Mouse (Mus musculus) thymus, postnatal 0 days (tissue): ENCODE data around the gene Ccdc150. TPM values are rescaled to one million over a fixed set of nuclear protein-coding genes. Genes with fewer than 3 reads are reported as not detected.

Experiments
- polyA plus RNA-seq: library from polyadenylated mRNA; unstranded; fragments of >200 nt; fragmentation: Nextera tagmentation; extraction: Ambion mirVana; gene quantifications from 2 replicates; pipeline ENCODE4 v1.2.1, GENCODE M21; 2015

Ccdc150 gene
- polyA plus RNA-seq, 1 experiment from 2014 or later: 0.22 TPM

Other genes starting within 250 kb of the Ccdc150 start
- 0.64 and 0.85 TPM in 2 replicates for gene Hecw2, start 55.5 kb upstream of the Ccdc150 start, polyA plus RNA-seq
- gene Gtf3c3, start 188.3 kb downstream of the Ccdc150 start, polyA plus RNA-seq: 15.0 and 17.1 TPM in 2 replicates